In genomic region chr12:36385386-36385785, GRCm38 (mm10) we compare ENCODE assay signal across 17 mouse cellular contexts. TPM values are rescaled to one million over a fixed set of nuclear protein-coding genes. Genes with fewer than 3 reads are reported as not detected.
"Had no signal": no experiment of that assay in that cellular context is flagged by ENCODE, and none has a peak within 500 bp of the region (broad histone marks: within the 10 kb centered on the region; RNA-seq: fewer than 3 reads in every experiment).

No protein-coding gene starts in this region.

- H3K9ac ChIP-seq: liver, embryonic 13.5 days; liver, postnatal 0 days; midbrain, embryonic 12.5 days; neural tube, embryonic 13.5 days had no signal

- H3K4me3 ChIP-seq: liver, embryonic 13.5 days; midbrain, embryonic 12.5 days; neural tube, embryonic 13.5 days had no signal

- H3K4me2 ChIP-seq: liver, embryonic 13.5 days; midbrain, embryonic 12.5 days; neural tube, embryonic 13.5 days had no signal

- DNase-seq: kidney, adult 11 months; kidney, adult 9 months; kidney, postnatal 36 days; layer of hippocampus, adult 9-11 months; layer of hippocampus, postnatal 36 days; liver; liver, embryonic 13.5 days; liver, postnatal 0 days; lung, postnatal 10 days; right cerebral cortex, postnatal 14 days had no signal

- H3K27ac ChIP-seq: kidney, postnatal 0 days; liver, embryonic 13.5 days; macrophage; midbrain, embryonic 12.5 days; neural tube, embryonic 13.5 days; stomach, postnatal 0 days had no signal

- H3K27me3 ChIP-seq: liver, embryonic 13.5 days; midbrain, embryonic 12.5 days; neural tube, embryonic 13.5 days had no signal

- H3K36me3 ChIP-seq: liver, embryonic 13.5 days; midbrain, embryonic 12.5 days; neural tube, embryonic 13.5 days had no signal

- ATAC-seq: liver, postnatal 0 days; midbrain, embryonic 16.5 days had no signal

- H3K9me3 ChIP-seq: liver, embryonic 13.5 days; midbrain, embryonic 12.5 days; neural tube, embryonic 13.5 days had no signal

RNA-seq across cellular contexts. Expression of gene D630036H23Rik, which starts 3.4 kb away (rescaled TPM):
- total RNA-seq: megakaryocyte-erythroid progenitor cell, adult 5-6 weeks had no signal
- polyA plus RNA-seq: macrophage had no signal
